Mouse (Mus musculus): ENCODE measurements around the gene Gm4175. TPM values are rescaled to one million over a fixed set of nuclear protein-coding genes. Genes with fewer than 3 reads are reported as not detected.

Gm4175 gene
- polyA plus RNA-seq (2017; shearing (Covaris generic)), result not detected

GRCm38 (mm10) chr7:21761375-21761774 lies at the start of gene Gm4175:
Gene Gm4175, minus strand, starts transcription at chr7:21761475.

GRCm38 (mm10) chr7:21796628-21797027 lies 35.4 kb upstream of the Gm4175 start, which contains the start of gene Gm4177:
Gene Gm4177, minus strand, starts transcription at chr7:21796728.

Other genes with a start within 250 kb of the Gm4175 start
- gene Vmn1r130, start 249.7 kb downstream of the Gm4175 start, polyA plus RNA-seq (2017; shearing (Covaris generic)), result not detected
- gene Vmn1r131, start 215.4 kb downstream of the Gm4175 start, polyA plus RNA-seq (2017; shearing (Covaris generic)), result not detected
- not detected for gene Vmn1r132, start 147.4 kb downstream of the Gm4175 start, polyA plus RNA-seq (2017; shearing (Covaris generic))
- gene Gm4177, start 35.3 kb upstream of the Gm4175 start, polyA plus RNA-seq (2017; shearing (Covaris generic)), result not detected
- gene Vmn1r135, start 70.9 kb upstream of the Gm4175 start, polyA plus RNA-seq (2017; shearing (Covaris generic)), result 0.35 TPM
- not detected for gene Gm5725, start 82.8 kb upstream of the Gm4175 start, polyA plus RNA-seq (2017; shearing (Covaris generic))
- 0.10 TPM for gene Gm5891, start 159.8 kb upstream of the Gm4175 start, polyA plus RNA-seq (2017; shearing (Covaris generic))
- not detected for gene Vmn1r137, start 233.1 kb upstream of the Gm4175 start, polyA plus RNA-seq (2017; shearing (Covaris generic))

All from CD4-positive, CD25-positive, alpha-beta regulatory T cell (primary cell).